Mouse (Mus musculus) neural tube, embryonic 15.5 days (tissue): Measurements from ENCODE around the gene Fhl3. TPM values are rescaled to one million over a fixed set of nuclear protein-coding genes. Genes with fewer than 3 reads are reported as not detected.
A peak's percentile ranks its signal among the peaks of the same experiment; 100 is the strongest.

Experiments
- ATAC-seq: fragments of 200-750 bp; cut with Nextera tagmentation; 2 replicates; pipeline ENCODE4 v1.8.0; 2017; ENCODE audit warnings: mild to moderate bottlenecking, moderate TSS enrichment, moderate library complexity; ENCODE audit not compliant: low FRiP score
- H3K27ac ChIP-seq: fragments of 300-500 bp; sonication (generic); replicated peaks from 2 replicates; pipeline ENCODE4 v1.5.1; 2015; ENCODE audit warnings: mild to moderate bottlenecking, inconsistent platforms
- H3K27me3 ChIP-seq: fragments of 300-500 bp; sonication (generic); replicated peaks from 2 replicates; pipeline ENCODE4 v1.6.1; 2015; ENCODE audit warnings: inconsistent platforms
- H3K36me3 ChIP-seq: fragments of 300-500 bp; sonication (generic); 2 replicates; pipeline ENCODE4 v1.6.1; 2015; ENCODE audit warnings: inconsistent platforms
- H3K4me1 ChIP-seq: fragments of 300-500 bp; sonication (generic); 2 replicates; pipeline ENCODE4 v1.6.1; 2015; ENCODE audit warnings: inconsistent platforms
- H3K4me2 ChIP-seq: fragments of 300-500 bp; sonication (generic); 2 replicates; pipeline ENCODE4 v1.6.1; 2015; ENCODE audit warnings: inconsistent platforms, mild to moderate bottlenecking, moderate library complexity
- H3K4me3 ChIP-seq: fragments of 300-500 bp; sonication (generic); replicated peaks from 2 replicates; pipeline ENCODE4 v1.5.1; 2015; ENCODE audit warnings: mild to moderate bottlenecking, inconsistent platforms
- H3K9ac ChIP-seq: fragments of 300-500 bp; sonication (generic); replicated peaks from 2 replicates; pipeline ENCODE4 v1.6.1; 2015; ENCODE audit warnings: mild to moderate bottlenecking, inconsistent platforms
- H3K9me3 ChIP-seq: fragments of 300-500 bp; sonication (generic); replicated peaks from 2 replicates; pipeline ENCODE4 v1.6.1; 2016; ENCODE audit warnings: inconsistent platforms
- WGBS: fragments of 180-500 bp; shearing (Covaris S2); methylation state at CpG from one replicate; pipeline ENCODE4 v1.1.7; 2015; ENCODE audit warnings: mixed read lengths; 5-methylcytosine and 5-hydroxymethylcytosine counted together
- polyA plus RNA-seq: library from polyadenylated mRNA; unstranded; fragments of >200 nt; fragmentation: Nextera tagmentation; extraction: Ambion mirVana; gene quantifications from 2 replicates; pipeline ENCODE4 v1.2.1, GENCODE M21; 2015

Gene Fhl3
- polyA plus RNA-seq, 1 experiment from 2014 or later: 1.8 TPM

- Histone ChIP-seq H3K4me3 (no peak overlapping the region), H3K27me3 (peaks cover 81% of the 10 kb centered on the region), H3K9ac (no peak overlapping the region), H3K4me1 (peaks cover 36% of the 10 kb centered on the region), H3K4me2 (no peak overlapping the region), H3K27ac (no peak overlapping the region), H3K9me3 (no peaks in the 10 kb centered on the region), H3K36me3 (no peaks in the 10 kb centered on the region)
- ATAC-seq: no peak
- 17% methylated on average over 14 of the region's 14 CpGs for WGBS
Measured at GRCm38 (mm10) chr4:124667476-124668033, 32.9 kb upstream of the Fhl3 start.

DNA sequence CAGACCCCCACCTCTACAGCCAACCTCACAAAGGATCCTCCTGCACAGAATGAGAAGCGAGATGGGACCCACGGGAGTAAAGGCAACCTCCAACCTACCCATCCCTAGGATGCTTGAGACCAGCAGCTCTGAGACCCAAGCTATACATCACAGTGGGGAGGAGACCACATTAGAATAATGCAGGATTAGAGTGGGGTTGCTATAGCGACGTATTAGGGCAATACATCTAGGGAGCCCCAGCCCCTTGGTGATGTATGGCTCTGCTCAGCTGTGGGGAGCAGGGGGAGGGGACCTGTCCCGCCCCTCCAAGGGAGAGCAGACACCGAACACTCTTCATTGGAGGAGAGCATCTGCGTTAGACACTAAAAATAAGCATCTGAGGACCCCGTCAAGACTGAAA is 32.4 kb upstream of the Fhl3 start:
- Histone ChIP-seq H3K27ac (no peak overlapping the region), H3K36me3 (no peaks in the 10 kb centered on the region), H3K4me1 (peaks cover 41% of the 10 kb centered on the region), H3K9ac (no peak overlapping the region), H3K27me3 (peaks cover 78% of the 10 kb centered on the region), H3K4me2 (no peak overlapping the region), H3K4me3 (no peak overlapping the region), H3K9me3 (no peaks in the 10 kb centered on the region)
- ATAC-seq: no peak
- 11% methylated on average over 8 of the region's 8 CpGs for WGBS

GRCm38 (mm10) chr4:124670232-124670631 is 30.3 kb upstream of the Fhl3 start:
- no peaks in the 10 kb centered on the region for H3K9me3 ChIP-seq
- H3K9ac ChIP-seq: no peak overlapping the region
- no peak overlapping the region for H3K27ac ChIP-seq
- H3K27me3 ChIP-seq: peaks cover 75% of the 10 kb centered on the region
- WGBS: 59% methylated on average over 8 of the region's 8 CpGs
- no peak overlapping the region for H3K4me2 ChIP-seq
- H3K36me3 ChIP-seq: no peaks in the 10 kb centered on the region
- peaks cover 38% of the 10 kb centered on the region for H3K4me1 ChIP-seq
- no peak for ATAC-seq
- H3K4me3 ChIP-seq: no peak overlapping the region

DNA sequence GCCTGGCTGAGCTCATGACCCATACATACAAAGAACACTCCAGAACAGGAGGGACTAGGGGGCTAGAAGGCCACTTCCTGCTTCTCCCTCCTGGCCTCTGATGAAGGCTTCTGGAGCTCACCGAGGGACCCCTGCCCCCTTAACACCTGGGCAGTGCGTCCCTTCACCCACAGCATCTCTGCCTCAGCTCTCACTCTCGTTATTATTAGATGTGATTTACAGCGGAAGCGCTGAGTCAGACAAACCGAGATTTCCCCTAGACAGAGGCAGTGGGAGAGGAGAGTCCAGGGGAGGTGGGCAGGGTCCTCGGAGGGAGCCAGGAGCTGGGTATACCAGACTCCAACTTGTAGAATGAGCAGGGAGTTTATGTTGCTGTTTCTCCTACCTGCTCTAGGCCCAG is 28.9 kb upstream of the Fhl3 start:
- no peak overlapping the region for H3K9ac ChIP-seq
- no peak overlapping the region for H3K4me3 ChIP-seq
- ATAC-seq: no peak
- no peaks in the 10 kb centered on the region for H3K36me3 ChIP-seq
- H3K4me2 ChIP-seq: peak overlapping the region; percentile 60; the same call in 1 of the 2 replicates
- 27% methylated on average over 7 of the region's 7 CpGs for WGBS
- H3K27me3 ChIP-seq: peaks cover 61% of the 10 kb centered on the region
- H3K4me1 ChIP-seq: peaks cover 38% of the 10 kb centered on the region
- no peak overlapping the region for H3K27ac ChIP-seq
- H3K9me3 ChIP-seq: no peaks in the 10 kb centered on the region

DNA sequence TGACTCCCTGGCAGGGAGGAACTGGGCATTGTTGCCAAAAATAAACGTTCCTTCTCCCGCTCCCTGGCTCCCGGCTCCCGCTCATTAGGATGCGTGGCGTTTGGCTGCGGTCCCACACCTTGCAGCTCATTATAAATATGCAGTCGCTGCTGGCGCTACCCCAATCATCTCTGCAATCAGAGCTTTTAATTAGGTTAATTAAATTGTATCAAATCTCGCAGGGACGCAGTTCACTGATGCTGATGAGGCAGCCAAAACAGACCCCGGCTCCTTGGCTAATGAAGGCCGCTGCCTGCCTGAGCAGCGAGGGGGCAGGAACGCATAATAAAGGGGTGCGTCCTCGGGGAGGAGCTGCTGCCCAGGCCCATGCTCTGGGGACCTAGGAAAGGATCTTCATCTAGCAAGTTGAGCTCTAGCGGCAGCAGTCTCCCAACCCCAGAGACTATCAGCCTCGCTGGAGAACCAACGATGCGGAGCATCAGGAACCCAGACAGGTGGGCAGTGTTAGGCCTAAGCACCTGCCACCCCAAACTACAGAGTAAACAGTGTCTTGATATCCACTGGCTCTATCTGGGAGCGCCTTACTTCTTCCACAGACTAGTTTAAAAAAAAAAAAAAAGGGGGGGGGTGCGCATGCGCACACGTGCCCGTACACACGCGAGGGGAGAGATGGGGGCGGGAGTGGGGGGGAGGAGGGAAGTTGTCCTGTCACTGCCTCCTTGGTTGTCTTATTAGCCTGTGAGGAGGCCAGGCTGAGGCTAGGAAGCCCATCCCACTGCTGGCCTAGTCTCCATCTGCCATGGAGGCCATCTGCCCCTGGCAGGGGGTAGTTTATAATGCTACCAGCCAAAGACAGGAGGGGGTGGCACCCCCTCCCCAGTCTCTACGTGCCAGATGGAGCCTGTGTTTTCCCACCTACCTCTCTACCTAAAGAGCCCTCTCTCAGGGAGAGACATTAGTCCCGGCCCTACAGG is 27.9 kb upstream of the Fhl3 start:
- Histone ChIP-seq H3K4me3 (peak overlapping the region; percentile 15), H3K36me3 (peaks cover 7% of the 10 kb centered on the region; the same call in 1 of the 2 replicates), H3K9me3 (no peaks in the 10 kb centered on the region), H3K27ac (0 out of 2 replicates have a peak overlapping the region, but pooled peaks have one; percentile 45), H3K4me2 (peak overlapping the region; percentile 60), H3K9ac (peak overlapping the region; percentile 23; the same call in 1 of the 2 replicates), H3K27me3 (peaks cover 52% of the 10 kb centered on the region), H3K4me1 (peaks cover 34% of the 10 kb centered on the region)
- ATAC-seq: peak; percentile 51; the same call in 1 of the 2 replicates
- 2% methylated on average over 28 of the region's 31 CpGs for WGBS

GRCm38 (mm10) chr4:124674334-124675032 is 26.0 kb upstream of the Fhl3 start:
- H3K4me2 ChIP-seq: no peak overlapping the region
- H3K9ac ChIP-seq: no peak overlapping the region
- H3K4me3 ChIP-seq: no peak overlapping the region
- H3K27me3 ChIP-seq: peaks cover 37% of the 10 kb centered on the region
- H3K27ac ChIP-seq: no peak overlapping the region
- H3K9me3 ChIP-seq: no peaks in the 10 kb centered on the region
- WGBS: 61% methylated on average over 17 of the region's 17 CpGs
- peaks cover 27% of the 10 kb centered on the region for H3K4me1 ChIP-seq
- ATAC-seq: no peak
- H3K36me3 ChIP-seq: peaks cover 18% of the 10 kb centered on the region

DNA sequence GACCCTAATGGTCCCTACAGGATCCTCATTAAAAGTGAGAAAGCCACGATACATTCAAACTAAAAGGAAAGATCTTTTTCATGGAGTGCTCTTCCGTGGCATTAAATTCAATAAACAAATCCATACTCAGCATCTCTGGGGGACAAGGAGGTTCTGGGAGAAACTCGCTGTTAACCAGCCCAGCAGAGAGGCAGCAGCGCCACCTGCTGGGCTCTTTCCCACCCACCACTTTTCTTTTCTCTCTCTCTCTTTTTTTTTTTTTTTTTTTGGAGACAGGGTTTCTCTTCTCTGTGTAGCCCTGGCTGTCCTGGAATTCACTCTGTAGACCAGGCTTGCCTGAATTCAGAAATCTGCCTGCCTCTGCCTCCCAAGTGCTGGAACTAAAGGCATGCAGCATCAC is 25.5 kb upstream of the Fhl3 start:
- peaks cover 36% of the 10 kb centered on the region for H3K27me3 ChIP-seq
- WGBS: under 1% methylated on average over 4 of the region's 4 CpGs
- ATAC-seq: no peak
- peaks cover 27% of the 10 kb centered on the region for H3K4me1 ChIP-seq
- peaks cover 23% of the 10 kb centered on the region for H3K36me3 ChIP-seq
- H3K4me3 ChIP-seq: no peak overlapping the region
- no peak overlapping the region for H3K27ac ChIP-seq
- no peaks in the 10 kb centered on the region for H3K9me3 ChIP-seq
- no peak overlapping the region for H3K4me2 ChIP-seq
- no peak overlapping the region for H3K9ac ChIP-seq

DNA sequence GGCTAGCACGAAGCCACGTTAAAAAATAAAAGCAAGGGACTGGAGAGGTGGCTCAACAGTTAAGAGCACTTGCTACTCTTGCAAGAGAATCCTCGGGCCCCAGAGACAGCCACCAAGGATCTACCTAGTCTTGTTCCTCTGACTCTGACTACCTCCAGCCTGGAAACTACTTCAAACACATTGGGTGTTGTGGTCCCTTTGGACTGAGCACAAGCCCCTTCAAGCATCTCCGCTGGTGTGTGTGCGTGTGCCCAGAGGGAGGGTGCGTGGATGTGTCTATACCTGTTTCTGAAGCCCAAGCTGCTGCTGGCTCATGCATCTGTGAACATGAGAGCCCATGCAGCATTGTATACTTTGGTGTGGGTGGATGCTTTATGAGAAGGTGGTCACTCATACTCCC is 24.5 kb upstream of the Fhl3 start:
- 86% methylated on average over 6 of the region's 6 CpGs for WGBS
- no peaks in the 10 kb centered on the region for H3K9me3 ChIP-seq
- no peak for ATAC-seq
- peaks cover 27% of the 10 kb centered on the region for H3K4me1 ChIP-seq
- H3K4me2 ChIP-seq: no peak overlapping the region
- H3K36me3 ChIP-seq: peaks cover 33% of the 10 kb centered on the region
- no peak overlapping the region for H3K27ac ChIP-seq
- peaks cover 28% of the 10 kb centered on the region for H3K27me3 ChIP-seq
- no peak overlapping the region for H3K4me3 ChIP-seq
- no peak overlapping the region for H3K9ac ChIP-seq

DNA sequence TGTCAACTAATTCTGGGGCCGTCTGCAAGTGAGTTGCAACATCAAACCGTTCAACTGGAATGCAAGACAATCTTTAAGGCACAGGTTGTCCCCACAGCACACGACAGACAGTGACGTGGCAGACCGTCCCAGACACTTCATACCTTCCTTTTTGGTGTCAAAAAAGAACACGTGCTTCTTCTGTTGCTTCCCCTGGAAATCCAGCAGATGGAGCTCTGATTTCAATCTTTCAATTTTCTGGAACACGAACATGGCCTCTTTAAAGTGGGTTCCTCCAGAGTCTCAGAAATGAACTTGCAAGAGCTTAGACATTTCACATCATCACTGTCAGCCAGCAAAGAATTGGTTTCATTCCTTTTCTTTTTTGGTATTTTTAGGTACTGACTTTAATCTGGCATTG is 18.2 kb upstream of the Fhl3 start:
- no peak overlapping the region for H3K4me3 ChIP-seq
- peaks cover 72% of the 10 kb centered on the region for H3K36me3 ChIP-seq
- no peak for ATAC-seq
- H3K9me3 ChIP-seq: no peaks in the 10 kb centered on the region
- no peaks in the 10 kb centered on the region for H3K27me3 ChIP-seq
- 65% methylated on average over 7 of the region's 7 CpGs for WGBS
- H3K9ac ChIP-seq: no peak overlapping the region
- H3K4me2 ChIP-seq: no peak overlapping the region
- no peaks in the 10 kb centered on the region for H3K4me1 ChIP-seq
- H3K27ac ChIP-seq: no peak overlapping the region

DNA sequence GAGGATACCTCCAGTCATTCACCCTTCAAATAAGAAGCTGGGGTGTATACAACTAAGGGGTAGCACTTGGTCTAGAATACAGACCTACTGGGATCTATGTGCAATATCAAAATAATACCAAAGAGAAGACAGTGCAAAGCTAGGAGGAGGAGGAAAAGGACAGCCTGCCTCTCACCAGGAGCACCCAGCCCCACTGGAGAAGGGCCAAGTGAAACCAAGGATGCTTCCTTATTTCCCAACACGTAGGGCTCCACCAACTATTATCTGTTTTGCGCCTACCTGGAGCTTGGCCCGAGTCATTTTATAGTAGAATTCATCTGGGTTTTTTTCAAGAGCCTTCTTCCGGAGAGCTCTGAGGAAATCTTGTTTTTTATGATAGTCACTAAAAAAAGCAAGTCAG is 17.0 kb upstream of the Fhl3 start:
- Histone ChIP-seq H3K36me3 (peaks cover 73% of the 10 kb centered on the region), H3K9ac (no peak overlapping the region), H3K9me3 (no peaks in the 10 kb centered on the region), H3K4me1 (no peaks in the 10 kb centered on the region), H3K4me2 (no peak overlapping the region), H3K4me3 (no peak overlapping the region), H3K27ac (no peak overlapping the region), H3K27me3 (no peaks in the 10 kb centered on the region)
- 95% methylated on average over 4 of the region's 4 CpGs for WGBS
- no peak for ATAC-seq

DNA sequence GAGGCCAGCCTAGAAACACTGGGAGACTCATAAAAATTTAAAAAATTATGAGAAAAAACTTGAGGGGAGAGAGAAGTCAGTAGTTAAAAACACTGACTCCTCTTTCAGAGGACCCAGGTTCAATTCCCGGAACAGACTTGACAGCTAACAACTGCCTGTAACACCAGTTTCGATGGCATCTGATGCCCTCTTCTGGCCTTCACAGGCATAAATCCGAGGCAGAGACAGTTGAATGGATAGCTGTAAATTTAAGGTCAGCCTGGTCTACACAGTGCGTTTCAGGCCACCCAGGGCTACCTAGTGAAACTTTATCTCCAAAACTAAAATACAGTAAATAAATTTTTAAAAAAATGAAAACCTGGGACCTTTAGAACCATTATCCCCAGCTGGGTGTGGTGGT is 15.5 kb upstream of the Fhl3 start:
- no peak overlapping the region for H3K27ac ChIP-seq
- no peak overlapping the region for H3K9ac ChIP-seq
- ATAC-seq: no peak
- no peak overlapping the region for H3K4me3 ChIP-seq
- no peaks in the 10 kb centered on the region for H3K4me1 ChIP-seq
- peaks cover 60% of the 10 kb centered on the region for H3K36me3 ChIP-seq
- H3K4me2 ChIP-seq: no peak overlapping the region
- WGBS: 74% methylated on average over 4 of the region's 4 CpGs
- H3K9me3 ChIP-seq: no peaks in the 10 kb centered on the region
- no peaks in the 10 kb centered on the region for H3K27me3 ChIP-seq
